Mouse (Mus musculus) right cerebral cortex, postnatal 14 days (tissue): ENCODE data around the gene Ttn.

Source experiments
- DNase-seq: peaks from one replicate; pipeline ENCODE4 v3.0.0; 2022

Gene Ttn

GRCm38 (mm10) chr2:76814048-76814817, 168.1 kb downstream of the Ttn start:
- DNase-seq: no peak

DNA sequence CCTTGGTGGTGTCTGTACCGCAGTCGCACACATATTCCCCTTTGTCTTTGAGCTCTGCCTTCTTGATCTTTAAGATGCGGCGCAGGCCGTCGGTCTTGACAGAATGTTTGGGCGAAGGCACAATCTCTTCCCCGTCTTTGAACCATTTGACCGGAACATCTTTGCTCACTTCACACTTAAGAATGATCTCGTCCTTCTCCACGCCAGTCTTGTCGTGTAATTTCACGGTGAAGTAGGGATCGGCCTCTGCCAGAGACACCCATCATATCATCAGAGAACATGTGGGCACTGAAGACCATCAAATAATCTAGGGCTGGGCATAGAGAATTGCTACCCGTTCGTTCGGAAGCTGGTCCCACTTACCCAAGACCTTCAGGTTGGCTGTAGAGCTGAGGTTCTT, 171.2 kb downstream of the Ttn start:
- DNase-seq: no peak

- no peak for DNase-seq
These were observed 174.0 kb downstream of the Ttn start for GRCm38 (mm10) chr2:76808334-76808733.

DNA sequence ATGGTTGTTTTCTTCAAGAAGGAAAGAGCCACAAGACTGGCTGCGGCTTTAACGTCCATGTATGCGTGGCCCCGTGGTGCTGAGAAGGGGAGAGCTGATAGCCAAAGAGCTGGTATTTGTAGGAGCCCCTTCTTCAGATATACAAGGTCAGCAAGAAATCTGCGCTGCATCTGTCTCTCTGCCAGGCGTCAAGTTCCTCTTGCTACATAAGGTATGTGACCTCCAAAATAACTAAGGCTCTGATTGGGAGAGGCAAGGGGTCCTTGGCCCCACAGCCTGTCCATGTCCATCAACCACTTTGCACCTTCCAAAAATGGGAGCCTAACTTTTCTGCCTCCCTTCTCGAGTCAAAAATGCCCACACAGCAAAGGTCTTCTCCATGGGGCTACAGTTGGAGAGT, 175.1 kb downstream of the Ttn start:
- DNase-seq: no peak

DNA sequence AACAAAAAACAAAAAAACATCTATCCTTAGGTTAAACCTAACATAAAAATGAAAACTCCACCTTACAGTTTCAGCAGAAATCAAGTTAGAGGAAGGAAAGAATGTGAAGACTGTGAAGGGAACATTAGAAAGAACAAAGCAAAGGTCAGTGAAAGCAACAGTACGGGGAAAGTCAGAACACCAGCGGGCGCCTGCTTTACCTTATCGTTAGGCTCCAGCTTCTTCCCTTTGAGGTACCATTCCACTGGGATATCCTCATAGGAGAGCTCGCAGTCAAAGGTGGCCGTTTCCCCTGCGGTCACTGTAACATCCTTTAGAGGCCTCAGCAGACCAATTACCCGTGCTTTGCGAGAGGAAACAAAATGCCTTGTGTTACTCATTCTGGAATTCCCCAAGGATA, 175.5 kb downstream of the Ttn start:
- DNase-seq: no peak

- no peak for DNase-seq
These were observed 176.0 kb downstream of the Ttn start for GRCm38 (mm10) chr2:76806376-76806775.

- DNase-seq: no peak
These were observed 177.0 kb downstream of the Ttn start for GRCm38 (mm10) chr2:76805191-76805892.

DNA sequence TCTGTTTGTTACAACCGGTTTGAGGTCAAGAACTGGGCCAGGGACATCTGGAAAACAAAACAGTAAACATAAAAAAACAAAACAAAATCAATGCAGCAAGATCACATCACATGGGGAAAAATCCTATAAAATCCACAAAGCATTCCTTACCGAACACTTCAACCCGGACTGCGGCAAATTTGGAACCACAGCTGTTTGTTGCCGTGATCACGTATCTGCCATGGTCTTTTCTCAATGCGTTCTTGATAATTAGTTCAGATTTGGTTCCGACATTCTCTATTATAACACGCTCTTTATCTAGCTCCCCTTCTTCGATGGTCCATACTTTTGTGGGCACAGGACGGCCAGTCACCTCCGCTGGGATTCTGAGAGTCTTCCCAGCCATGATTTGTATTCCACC, 198.2 kb downstream of the Ttn start:
- DNase-seq: no peak

GRCm38 (mm10) chr2:76780792-76781191, 201.6 kb downstream of the Ttn start:
- DNase-seq: no peak

DNA sequence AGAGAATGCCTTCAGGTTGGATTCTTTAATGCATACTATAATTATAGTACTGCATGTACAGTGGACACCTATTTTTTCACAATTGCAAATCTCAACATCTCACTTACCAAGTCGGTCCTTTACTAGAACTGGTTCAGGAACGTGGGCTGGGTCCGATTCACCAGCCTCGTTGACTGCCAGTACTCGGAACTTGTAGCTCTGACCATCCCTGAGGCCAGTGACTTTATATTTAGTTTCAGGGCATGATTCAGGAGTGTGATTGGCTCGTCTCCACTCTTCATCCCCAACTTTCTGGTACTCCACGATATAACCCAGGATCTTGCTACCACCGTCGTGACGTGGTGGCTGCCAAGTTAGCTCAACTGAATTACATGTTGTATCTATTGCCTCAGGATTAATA, 212.5 kb downstream of the Ttn start:
- DNase-seq: no peak

DNA sequence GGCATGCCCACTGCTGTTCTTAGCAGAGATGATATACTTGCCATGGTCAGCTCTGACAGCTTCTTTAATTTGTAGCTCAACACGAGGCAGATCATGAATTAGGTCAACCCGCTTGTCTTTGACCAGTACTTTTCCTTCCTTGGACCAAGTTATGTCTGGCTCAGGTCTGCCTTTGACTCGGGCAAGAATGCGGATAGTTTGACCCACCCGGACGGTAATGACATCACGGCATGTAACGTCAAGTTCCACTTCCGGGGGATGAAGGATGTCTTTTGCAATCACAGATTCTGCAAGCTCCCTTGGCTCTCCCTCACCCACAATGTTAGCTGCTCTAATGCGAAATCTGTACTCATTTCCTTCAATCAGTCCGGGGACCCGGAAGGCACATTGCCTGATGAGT, 215.1 kb downstream of the Ttn start:
- DNase-seq: no peak

DNA sequence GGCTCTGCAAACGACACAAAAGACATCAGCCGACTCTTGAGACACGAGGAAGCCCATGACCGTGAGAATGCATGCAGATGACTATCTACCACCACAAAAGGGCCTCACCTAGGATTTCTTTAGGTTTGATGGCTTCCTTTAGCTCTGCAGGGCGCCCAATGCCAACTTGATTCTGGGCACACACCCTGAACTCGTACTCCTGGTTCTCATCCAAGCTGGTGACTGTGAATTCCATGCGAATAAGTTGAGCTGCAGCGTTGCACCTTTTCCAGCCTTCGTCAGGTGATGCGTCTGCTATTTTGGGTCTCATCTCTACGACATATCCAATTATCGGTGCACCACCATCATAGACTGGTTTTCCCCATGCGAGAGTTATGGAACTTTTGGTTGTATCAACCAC, 217.8 kb downstream of the Ttn start:
- DNase-seq: no peak

GRCm38 (mm10) chr2:76762154-76762553, 220.2 kb downstream of the Ttn start:
- no peak for DNase-seq

GRCm38 (mm10) chr2:76756461-76756860, 225.9 kb downstream of the Ttn start:
- DNase-seq: no peak

- no peak for DNase-seq
These were observed 230.4 kb downstream of the Ttn start for GRCm38 (mm10) chr2:76751993-76752392.

- no peak for DNase-seq
These were observed 232.8 kb downstream of the Ttn start for GRCm38 (mm10) chr2:76749341-76750110.

- no peak for DNase-seq
These were observed 233.7 kb downstream of the Ttn start for GRCm38 (mm10) chr2:76748696-76749095.

- DNase-seq: no peak
These were observed 262.7 kb downstream of the Ttn start for GRCm38 (mm10) chr2:76719650-76720049.

DNA sequence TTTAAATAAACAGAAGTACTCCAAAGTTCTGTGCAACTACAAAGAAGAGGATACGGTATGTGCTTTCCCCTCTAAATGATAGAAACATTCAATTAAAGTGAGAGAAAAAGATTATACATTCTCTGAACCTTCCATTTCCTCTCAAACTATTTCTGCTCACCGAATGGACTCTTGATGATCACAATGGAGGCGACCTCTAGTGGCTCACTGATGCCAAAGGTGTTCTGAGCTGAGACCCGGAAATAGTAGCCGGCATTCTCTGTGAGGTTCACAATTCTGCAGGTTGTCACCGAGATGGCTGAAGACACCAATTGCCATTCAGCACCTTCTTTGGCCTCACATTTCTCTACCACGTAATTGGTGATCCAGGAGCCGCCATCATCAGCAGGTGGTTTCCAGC, 267.4 kb downstream of the Ttn start:
- no peak for DNase-seq

DNA sequence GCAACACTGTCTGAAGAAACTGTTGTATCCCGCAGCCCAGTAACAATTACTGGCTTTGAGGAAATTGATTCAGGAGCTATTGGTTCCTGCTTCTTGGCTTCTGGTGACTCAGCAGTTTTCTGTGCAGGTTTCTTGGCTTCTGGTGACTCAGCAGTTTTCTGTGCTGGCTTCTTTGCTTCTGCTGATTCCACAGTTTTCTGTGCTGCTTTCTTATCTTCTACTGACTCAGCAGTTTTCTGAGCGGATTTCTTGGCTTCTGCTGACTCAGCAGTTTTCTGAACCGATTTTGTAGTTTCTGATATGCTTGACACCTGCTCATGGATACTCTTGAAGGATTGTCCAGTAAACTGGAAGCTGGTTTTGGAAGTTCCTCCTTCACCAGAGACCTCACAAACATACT, 273.8 kb downstream of the Ttn start:
- no peak for DNase-seq

DNA sequence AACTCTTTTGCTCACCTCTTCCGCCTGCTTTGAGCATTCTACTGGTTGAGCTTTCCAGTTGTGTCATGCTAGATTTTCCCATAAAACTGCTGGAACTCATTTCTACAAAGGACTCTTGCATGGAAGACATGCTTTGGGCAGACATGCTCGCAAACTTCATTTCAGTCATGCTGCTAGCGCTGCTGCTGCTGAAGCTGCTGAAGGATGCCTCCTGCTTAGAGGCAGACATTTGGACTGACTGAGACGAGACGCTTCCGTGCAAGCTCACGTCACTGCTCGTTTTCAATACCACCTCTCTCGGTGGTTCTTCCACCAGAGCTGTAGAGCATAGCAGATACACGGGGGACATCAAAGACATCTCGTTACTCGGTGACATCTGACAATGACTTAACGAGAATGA, 276.7 kb downstream of the Ttn start:
- DNase-seq: no peak

DNA sequence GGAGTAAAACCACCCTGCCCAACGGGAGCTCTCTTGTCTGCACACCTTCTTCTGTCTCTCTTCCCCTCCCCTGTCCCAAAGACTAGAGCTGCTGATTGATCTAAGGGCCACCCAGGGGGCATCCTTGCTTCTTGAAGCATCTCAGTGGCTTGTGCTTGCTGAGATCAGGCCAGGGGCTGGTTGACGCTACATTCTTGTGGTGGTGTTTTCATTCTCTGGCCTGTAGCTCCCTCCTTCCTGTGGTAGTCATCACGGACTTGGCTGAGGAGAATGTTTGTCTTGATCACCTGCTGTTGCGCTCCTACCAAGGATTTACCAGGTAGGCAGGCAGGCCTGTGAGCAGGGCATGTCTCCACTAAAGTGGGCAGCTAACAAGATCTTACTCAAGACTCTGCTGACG, 279.6 kb downstream of the Ttn start:
- no peak for DNase-seq

GRCm38 (mm10) chr2:76702188-76702587, 280.2 kb downstream of the Ttn start:
- no peak for DNase-seq

DNA sequence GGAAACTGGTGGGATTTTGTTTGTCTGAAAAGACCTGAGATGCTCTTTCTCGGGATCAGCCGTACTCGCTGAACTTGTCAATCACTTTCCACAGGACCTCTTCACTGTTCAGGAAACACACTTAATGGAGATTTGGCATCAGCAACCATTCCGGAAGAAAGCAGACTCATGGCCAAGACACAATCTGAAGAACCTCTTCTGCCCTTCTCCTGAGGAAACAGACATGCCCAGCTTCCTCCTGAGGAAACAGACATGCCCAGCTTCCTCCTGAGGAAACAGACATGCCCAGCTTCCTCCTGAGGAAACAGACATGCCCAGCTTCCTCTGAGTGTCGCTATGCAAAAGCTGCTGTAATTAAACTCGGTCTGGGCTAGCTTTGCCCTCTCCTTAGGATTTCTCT, 287.1 kb downstream of the Ttn start:
- DNase-seq: no peak
